Mouse (Mus musculus) MEL-GATA-1-ER (cell line): ENCODE measurements around the gene Atp6v0d1.

Experiments used
- DNase-seq: peaks from one replicate; pipeline ENCODE4 v3.0.0-alpha.2; 2012; ENCODE audit warnings: low read depth; ENCODE audit errors: extremely low read depth

The Atp6v0d1 gene

DNA sequence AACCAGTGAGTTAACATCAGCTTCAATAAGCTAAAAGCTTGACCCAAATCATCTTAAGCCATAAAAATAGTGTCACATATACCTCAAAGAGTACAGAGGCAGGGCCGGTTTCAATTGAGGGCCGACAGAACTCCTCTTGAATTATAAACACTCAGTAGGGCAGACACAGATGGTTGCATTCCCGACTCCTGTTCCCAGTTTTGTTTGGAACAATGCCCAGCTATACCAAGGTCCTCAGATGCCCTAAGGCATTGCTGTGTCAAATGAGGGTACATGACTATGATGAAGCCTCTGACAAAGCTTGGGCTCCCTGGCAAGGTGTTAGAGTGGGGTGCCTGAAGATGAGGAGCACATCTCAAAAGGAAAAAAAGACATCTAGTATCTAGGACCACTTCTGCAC, 9.7 kb upstream of the Atp6v0d1 start:
- no peak for DNase-seq

DNA sequence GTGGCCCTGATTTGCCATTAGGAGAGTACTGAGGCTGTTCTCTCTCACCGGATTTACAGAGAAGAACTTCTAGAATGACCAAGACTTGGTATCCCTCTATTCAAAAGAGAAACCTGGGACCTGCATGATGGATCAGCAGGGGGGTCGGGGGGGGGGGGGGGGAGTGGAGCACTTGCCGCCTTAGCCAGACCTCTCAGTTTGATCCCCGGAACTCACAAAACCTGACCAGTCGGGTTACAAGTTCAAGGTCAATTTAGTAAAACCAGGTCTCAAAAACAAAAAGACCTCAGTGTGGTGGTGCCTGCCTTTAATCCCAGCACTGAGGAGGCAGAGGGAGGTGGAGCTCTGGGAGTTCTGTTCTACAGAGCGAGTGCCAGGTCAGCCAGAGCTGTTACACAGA, 8.9 kb upstream of the Atp6v0d1 start:
- no peak for DNase-seq

DNA sequence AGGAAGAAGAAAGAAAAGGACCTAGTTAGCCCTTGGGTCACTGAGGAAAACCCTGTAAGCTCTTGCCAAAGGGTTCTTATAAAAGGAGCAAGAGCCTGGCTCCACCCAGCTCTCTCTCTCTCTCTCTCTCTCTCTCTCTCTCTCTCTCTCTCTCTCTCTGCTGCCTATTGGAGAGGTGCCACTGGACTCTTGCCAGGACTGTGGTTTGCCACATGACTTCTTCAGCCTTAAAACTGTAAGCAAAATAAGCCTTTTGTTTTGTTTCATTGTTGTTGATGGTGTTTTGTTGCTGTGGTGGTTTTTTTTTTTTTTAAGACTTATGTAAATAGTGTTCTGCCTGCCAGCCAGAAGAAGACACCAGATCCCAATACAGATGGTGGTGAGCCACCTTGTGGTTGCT, 7.6 kb upstream of the Atp6v0d1 start:
- peak; percentile 56 for DNase-seq

DNA sequence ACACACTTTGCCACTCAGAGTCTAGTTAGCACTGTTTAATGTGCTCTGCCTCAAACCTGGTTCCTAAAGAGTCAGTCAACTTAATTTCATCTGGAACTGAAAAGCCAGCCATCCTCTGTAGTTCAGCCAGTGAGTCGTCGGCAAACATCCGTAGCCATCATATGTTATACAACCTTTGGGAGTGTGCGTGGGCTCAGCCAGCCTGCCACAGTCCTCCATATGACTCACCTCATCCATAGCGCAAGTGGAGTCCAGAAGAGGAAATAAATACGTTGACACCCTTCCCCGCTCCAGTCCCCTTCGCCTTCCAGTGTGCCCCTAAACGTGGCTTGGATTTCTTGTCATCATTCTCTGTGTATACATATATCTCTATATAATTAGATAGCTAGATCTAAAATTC, 6.0 kb upstream of the Atp6v0d1 start:
- DNase-seq, result no peak

DNA sequence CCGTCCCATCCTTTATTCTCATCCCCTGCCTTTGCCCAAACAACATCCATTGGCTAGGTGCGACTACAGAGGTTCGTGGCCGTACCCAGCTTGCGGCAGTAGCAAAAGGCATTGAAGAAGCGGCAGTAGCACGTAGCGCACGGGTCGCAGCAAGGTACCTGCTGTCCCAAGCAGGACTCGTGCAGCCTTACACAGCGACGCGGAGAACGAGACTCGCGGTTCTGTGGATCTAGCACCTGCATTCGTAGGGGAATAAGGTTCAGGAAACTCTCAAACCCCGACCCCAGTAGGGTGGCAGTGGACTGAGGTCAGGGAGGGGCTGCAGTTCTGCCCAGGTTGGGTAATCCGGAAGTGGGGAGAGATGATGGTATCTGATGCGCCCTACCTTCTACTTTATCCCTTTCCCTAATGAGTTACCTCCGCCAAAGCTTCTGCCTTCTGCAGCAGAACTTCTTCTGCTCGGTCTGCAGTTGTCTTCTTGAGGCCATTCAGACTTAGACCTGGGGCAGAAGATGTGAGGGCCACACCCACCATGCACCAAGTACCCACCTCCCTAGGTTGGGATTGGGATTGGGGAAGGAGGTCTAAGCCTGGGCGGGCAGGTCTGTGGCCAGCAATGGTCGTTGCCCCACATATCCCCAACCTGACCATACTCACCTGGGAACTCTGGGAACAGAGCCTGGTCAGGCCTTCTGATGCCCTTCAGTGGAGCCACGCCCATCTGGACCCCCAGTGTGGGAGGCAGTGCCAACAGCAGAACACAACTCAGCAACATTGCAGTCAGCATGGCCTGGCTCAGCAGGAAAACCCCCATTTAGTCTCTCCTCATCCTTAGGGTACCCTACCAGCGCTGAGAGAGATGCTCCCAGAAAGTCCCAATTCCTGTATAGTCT, 1.1 kb upstream of the Atp6v0d1 start:
- peak; percentile 38 for DNase-seq

DNA sequence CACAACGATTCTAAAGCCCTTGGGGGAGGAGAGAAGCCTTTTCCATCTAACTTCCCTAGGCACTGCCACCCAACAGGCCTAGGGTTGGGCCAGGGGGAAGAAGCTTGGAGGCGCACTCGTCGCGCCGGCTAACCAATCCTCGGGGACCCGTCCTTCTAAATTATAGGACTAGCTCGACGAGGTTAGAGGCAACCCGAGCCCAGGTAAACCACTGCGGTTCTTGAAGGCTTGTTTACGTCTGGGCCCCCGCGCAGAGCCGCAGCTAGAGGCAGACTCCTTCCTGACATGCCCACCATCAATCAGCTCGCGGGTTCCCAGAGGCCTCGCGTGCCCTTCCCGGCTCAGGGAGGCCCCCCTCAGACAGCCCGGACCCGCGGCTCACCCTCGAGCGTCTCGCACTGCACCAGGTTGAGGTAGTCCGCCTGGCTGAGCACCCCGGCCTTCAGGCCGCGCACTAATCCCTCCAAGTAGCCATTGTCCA, 406 bp downstream of the Atp6v0d1 start:
- no peak for DNase-seq

DNA sequence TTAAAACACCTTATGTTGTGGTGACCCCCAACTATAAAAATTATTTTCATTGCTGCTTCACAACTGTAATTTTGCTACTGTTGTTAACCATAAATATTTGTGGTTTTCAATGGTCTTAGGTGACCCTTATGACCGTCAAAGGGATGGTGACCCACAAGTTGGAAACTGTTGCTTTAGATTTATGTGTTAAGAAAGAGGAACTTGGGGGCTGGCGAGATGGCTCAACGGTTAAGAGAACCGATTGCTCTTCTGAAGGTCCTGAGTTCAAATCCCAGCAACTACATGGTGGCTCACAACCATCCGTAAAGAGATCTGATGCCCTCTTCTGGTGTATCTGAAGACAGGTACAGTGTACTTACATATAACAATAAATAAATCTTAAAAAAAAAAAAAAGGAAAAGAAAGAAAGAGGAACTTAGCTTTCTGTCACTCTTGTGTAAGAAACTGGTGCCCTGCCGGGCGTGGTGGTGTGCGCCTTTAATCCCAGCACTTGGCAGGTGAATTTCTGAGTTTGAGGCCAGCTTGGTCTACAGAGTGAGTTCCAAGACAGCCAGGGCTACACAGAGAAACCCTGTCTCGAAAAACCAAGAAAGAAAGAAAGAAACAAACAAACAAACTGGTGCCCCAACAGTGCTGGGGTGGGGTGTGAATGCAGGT, 1.1 kb downstream of the Atp6v0d1 start:
- DNase-seq, result peak; percentile 41

DNA sequence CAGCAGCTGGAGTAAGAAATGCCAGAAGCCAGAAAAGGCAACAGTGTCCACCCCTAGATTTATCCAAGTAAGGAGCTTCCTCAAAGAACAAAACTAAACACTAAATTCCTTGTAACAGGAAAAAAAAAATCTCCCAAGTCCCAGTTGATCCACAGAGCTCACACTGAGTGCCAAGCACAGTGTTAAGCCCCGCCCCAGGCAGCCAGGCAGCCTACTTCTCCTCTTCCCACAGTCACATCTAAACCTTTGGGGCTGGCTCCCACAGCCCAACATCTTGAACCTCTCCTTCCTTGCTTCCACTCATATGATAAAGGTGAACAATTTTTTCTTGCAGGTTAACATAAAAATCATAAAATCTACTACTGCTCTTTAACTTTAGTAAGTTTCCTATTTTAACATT, 2.0 kb downstream of the Atp6v0d1 start:
- DNase-seq, result peak; percentile 22

DNA sequence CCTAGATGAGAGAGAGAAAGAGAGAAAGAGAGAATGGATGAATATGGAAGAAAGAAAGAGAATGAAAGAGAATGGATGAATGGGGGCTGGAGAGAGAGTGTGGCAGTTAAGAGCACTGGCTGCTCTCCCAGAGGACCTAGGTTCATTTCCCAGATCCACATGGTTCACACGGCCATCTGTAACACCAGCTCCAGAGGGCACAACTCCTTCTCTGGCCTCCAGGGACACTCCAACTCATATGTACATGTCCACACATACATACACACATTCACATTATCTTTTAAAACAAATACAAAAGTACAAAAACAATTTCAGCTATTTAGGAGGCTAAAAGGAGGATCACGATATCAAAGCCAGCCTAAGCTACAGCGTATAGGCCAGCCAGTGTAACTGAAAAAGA, 3.0 kb downstream of the Atp6v0d1 start:
- DNase-seq, result no peak

DNA sequence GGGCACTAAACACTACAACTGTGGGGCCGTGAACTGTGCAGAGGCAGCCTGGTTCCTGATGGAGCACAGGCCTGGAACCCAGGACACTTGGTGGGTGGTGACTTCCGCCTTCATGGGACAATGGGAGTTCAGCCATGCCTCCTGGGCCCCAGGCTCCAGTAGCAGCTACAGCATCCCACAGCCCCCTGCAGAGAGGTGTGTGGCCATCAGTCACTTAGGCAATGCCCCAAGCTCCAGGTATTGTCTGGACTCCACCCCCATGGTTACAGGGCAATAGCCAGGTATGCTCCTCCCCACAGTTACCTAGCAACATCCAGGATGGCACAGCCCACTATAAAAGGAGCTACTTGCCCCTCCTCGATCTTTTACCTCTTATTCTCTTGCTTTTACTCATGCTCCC, 10.6 kb downstream of the Atp6v0d1 start:
- no peak for DNase-seq

DNA sequence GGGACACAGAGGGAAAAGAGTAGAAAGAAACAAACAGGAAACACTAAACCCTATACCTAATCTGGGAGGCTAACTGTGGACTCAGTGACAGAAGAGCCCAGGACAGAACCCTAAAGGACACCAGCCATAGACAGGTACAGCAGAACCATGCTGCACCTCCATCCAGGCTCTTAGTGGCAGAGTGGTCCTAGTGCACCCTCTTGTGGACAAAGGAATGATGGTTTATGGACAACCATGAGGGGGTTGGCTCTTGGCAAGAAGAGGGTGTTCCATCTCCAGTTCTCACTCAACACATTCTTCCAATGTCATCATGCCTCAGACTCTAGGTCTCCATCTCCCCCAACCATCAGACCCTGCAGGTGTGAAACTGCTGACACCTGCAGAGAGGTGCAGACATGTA, 11.8 kb downstream of the Atp6v0d1 start:
- peak; percentile 49 for DNase-seq

DNA sequence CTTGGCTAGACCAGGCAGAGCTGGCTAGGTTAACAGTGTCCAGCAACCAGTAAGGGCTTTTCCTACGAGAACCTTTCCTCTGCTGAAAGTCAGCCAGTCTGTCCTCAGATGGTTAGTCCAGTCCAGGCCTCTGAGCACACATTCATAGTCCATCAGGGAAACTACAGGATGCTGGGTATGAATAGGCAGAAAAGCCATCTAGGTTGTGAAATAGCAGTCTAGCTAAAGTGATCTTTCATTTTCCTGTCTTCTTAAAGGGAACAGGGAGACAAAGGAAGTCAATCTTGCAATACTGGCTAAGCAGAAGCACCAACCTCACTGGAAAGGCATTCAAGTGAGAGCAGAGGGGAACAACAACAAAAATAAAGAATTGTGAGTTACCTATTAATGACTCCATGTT, 13.0 kb downstream of the Atp6v0d1 start:
- DNase-seq, result no peak

DNA sequence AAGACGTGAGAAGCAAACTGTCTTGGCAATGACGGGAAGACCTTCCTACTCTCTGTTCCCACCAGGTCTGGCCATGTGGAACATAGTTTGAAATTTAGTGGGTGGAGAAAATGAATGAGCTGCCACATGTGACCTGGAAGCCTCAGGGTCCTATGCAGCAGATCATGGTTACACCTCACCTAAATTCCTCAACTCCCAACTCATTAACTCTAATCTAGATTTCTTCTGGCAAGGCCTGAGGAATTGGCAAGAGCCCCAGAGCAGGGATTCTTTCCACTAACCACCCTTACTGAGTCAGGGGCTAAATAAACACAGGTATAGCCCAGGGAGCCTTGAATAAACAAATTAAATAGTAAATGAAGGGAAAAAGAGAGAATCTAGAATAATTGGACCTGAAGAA, 13.8 kb downstream of the Atp6v0d1 start:
- no peak for DNase-seq

DNA sequence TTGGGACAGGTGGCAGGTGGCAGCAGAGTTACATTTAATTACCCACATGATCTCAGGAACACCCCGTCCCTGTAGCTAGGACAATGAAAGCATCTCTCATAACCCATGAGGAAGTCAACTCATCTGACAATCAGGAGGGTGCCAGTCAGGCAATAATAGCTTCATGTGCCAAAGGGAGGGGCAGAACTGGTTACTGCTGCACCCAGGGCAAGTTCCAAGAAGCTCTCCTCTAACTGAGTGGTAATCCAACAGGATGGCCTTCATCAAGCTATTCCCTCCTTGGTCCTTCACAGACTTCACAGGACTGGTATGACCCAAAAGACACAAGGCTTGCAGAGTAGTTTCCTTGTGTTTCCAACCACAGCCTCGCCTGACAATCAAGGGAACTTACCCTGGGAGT, 15.8 kb downstream of the Atp6v0d1 start:
- no peak for DNase-seq

DNA sequence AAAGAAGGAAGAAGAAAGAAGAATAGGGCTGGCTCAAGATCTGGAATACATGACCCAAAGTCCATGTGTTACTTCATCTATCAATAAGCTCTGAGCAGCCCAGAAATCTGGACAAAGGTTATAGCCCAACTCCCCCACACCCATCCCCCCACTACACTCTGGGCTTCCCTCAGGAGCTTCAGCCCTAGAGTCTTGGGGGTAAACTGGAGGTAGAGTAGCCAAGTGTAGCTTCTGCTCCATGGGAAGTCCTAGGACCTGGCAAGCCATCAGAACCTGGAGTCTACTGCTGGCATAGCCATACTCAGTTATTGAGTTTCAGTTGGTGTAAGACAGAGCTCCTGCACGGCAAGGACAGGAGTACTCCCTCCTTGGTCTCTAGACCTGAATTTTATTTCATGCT, 16.3 kb downstream of the Atp6v0d1 start:
- no peak for DNase-seq

DNA sequence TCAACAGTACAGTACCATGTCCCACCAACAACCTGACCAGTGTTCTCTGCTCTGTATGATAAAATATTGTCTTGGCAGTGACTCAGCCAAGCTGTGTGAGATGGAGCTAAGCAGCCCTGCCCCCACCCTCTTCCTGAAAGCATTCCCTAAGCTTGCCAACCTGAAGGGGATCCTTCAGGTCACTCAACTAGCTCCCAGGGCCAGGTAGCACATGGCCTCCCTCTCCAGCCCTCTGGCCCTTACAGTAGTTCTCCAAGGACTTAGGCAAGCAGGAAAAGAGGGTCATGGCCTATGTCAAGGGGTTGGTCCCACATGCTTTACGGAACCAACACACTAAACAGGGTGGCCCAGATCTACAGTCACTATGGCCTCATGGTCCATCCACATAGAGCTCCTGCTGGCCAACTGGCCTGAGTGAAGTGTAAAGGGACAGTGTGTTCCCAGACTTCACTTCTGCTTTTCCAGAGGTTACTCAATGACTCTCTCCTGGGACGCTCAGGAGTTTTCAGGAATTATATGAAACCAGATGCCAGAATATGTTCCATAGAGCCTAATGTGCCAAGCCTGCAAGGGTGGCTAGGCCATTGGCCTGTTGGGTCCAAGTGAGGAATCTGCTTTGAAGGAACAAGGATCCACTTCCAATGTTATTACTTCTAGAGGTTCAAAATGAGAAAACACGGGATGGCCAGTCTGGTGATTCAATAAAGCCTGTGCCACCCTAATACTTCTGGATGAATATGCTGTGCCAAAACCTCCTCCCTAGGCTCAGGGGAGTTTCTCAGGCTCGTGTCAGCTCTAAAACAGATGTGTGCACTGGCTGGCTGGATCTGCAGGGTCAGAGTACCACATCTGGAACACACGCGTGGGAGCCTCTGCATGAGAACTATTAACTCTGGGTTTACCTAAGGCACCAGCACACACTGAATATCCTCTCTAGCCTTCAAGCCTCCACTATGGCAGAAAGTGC, 19.2 kb downstream of the Atp6v0d1 start:
- DNase-seq, result no peak

DNA sequence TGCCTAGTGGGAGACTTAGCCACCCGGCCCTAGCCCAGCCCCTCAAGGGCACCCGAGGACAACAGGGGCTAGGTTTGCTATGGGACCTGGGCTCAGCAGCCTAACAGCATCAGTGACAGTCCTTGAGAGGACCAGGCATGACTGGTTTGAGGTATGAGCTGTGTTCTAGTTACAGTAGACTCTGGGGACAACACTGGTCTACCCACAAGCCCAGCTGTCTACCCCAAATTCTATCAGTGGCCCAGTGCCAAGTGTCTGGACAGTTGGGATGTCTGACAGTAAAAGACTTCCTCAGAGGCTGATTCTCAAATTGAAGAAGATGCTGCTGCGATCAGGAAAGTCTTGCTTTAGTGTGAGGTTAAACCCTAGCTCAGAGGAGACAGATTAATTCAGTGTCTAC, 20.6 kb downstream of the Atp6v0d1 start:
- DNase-seq, result no peak

DNA sequence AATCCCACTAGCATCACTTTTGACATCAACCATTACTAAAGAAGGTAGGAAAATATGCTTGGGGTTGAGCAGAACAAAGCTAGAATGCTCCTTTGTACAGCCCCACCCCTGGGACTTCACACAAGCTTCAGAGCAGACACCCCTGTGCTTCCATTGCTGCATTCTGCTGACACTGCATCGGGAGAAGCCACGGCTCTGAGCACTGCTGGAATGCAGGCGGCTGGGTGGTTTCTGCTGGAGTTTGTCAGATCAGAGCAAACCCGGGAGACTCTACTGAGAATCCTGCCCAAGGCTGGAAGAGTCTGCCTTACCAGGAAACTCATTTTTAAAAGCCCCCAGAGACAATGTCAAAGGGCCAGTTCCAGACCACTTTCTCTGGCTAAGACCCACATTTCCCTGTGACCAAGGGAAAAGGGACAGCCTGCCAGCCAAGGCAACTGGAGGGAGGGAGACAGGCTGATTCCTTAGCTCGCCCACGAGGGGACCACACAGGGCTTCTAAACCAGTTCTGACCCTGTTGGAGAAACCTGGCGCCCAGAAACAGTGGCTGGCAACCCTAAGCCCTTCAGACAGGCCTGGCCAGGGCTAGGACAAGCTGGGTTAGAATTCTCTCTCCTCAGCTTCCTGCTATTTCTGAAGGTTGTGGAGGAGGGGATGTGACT, 21.2 kb downstream of the Atp6v0d1 start:
- no peak for DNase-seq

DNA sequence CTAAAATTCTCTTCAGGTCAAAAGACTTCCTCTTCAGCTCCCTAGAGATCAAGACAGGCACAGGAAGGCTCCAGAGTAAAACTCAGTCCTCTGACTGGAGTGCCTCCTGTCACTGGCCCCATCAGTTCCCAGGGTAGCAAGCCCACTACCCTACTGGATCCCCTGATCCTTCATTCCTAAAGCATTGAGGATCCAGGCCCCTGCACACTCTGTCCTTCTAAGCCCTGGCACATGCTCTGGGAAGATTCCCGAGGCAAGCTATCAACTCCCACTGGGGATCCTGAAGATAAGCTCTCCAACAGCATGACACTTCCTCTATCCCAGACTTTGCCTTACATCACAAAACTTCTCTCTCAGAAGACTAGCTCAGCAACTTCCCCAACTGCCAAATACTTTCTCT, 22.1 kb downstream of the Atp6v0d1 start:
- DNase-seq, result peak; percentile 63

DNA sequence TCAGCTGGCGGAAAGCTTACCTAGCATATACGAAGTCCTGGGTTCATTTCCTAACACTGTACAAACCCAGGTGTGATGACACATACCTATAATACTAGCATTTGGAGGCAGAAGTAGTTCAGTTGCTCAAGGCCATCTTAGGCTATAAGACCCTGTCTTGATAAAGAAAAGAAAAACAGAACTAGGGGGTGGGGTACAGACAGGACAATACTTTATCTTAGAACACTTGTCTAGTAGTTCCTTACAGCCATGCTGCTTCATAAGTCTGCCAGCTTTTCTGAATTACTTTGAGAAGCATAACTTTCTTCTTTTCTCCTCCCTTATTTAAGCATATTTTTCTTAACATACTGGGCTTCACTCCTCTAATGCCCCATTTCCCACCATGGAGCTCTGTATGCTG, 23.0 kb downstream of the Atp6v0d1 start:
- peak; percentile 71 for DNase-seq

DNA sequence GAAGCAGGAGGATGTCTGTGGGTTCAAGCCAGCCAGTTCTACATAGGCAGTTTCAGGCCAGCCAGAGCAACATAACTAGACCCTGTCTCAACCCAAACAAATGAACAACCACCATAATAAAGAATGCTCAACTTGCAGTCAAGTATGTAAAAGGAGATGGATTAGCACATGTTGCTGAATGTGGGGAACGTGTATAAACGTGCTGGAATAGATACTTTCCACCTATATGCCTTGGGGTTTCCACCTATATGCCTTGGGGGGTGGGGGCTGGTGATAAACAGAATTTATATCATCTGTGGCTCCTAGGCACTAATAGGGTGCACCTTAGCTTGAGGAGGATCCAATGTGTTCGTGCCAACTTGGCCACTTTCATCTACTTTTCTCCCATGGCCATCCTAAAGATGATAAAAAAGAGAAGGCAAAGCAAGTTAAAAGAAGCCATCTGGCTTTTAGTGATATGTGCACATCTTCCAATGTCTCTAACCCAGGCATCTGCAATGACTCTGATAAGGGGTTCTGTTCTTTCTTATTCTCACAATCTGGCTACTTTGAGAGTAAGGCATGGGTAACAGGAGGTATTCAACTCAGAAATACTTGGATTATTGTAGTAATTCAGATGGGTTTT, 23.7 kb downstream of the Atp6v0d1 start:
- DNase-seq, result peak; percentile 90
